Mouse (Mus musculus) megakaryocyte-erythroid progenitor cell, adult 5-6 weeks (primary cell): ENCODE measurements around the gene Chst5. TPM values are rescaled to one million over a fixed set of nuclear protein-coding genes. Genes with fewer than 3 reads are reported as not detected.
A peak's percentile ranks its signal among the peaks of the same experiment; 100 is the strongest.
"Not testable (repeated sequence)": the region's sequence is repeated elsewhere in the genome, so short reads cannot be mapped to it uniquely, and the experiment has no call there.

Experiments
- ATAC-seq: replicated peaks from 2 replicates; pipeline ENCODE4 v1.8.0; 2016; ENCODE audit warnings: mild to moderate bottlenecking, inconsistent platforms; ENCODE audit not compliant: severe bottlenecking, poor library complexity, low FRiP score, low TSS enrichment
- total RNA-seq, 2 experiments: library from RNA; stranded (forward) in 1 of 2; stranded (reverse) in 1 of 2; fragments of 200-1000, 215-1000 nt in 1 of 2; fragments of >200 nt in 1 of 2; fragmentation: Nextera tagmentation in 1 of 2; gene quantifications; 2 replicates each; pipeline ENCODE4 v1.2.3; 2014 to 2017

Gene Chst5
- total RNA-seq, 2 experiments from 2014 or later, result not detected

DNA sequence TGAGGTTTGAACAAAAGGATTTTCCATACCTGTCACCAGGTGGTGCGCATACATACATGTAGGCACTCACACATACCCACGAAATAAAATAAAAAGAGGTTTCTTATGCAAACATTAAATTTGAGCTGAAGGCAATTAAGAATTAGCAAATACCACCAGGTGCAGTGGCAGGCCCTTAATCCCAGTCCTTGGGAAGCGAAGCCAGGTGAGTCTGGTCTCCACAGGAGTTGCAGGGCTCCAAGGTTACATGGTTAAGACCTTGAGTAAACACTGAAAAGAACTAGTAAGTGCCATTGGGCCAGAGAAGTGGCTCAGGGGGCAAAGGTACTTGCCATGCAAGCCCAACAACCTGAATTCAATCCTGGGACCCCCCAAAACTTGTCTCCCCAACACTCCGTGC, 26.6 kb downstream of the Chst5 start:
- ATAC-seq, result no peak

DNA sequence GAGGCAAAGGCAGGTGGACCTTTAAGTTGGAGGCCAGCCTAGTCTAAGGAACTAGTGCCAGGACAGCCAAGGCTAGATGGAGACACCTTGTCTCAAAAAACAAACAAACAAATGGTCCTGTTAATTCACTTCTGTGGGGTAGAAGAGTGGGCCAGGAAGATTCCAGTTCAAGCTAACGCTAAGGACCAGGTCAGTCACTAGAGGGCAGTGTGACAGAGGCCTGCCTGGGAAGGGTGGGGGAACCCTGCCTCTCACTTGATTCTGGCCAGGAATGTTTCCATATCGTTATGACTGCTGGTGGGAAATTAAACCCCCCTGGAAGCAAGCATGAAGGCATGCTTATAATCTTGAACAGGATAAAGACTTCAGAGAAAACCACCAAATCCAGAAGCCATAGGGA, 28.7 kb downstream of the Chst5 start:
- ATAC-seq, result peak; percentile 80

DNA sequence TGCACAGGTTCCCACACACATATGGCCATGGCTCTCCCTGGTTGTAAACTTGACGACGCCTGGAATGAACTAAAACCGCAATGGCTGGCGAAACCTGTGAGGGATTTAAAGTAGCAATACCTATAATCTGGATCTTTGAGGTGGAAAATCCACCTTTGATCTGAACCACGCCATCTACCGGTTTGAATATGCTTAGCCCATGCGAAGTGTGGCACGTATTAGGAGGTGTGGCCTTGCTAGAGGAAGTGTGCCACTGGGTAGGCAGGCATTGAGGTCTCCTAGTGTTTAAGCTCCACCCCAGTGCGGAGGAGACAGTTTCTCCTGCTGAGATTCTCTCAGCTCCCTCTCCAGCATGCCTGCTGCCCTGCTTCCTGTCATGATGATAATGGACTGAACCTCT, 32.5 kb downstream of the Chst5 start:
- ATAC-seq, result no peak

DNA sequence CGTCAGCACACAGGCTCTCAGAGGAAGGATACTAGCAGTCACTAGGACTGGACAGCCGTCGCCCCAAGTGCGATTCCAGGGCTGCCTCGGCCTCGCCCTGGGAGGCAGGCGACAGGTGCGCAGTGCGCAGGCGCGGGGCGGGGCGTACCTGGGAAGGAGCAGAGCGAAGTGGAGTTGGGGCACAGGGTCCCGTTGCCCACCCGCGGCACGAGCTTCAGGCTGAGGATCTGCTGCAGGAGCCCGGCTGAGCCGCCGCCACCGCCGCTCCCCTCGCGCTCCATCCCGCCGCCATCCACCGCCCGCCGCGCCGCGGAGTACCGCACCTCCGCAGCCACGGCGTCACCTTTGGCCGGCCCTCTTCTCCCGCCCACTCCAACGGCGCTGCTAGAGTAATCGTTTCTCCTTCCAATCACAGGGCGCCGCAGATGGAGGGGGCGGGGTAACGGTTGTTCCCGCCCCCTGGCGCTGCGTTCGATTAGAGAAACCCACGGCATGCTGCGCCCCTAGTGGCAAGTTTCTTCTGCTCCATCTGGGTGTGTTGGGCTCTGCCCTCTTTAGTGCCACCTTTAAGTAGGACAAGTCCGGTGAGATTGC, 33.8 kb downstream of the Chst5 start, which contains the start of gene Tmem170:
Gene Tmem170 (minus strand): TSS at position 396 of the 594 bp plus-strand sequence.
- peak; percentile 98 for ATAC-seq

DNA sequence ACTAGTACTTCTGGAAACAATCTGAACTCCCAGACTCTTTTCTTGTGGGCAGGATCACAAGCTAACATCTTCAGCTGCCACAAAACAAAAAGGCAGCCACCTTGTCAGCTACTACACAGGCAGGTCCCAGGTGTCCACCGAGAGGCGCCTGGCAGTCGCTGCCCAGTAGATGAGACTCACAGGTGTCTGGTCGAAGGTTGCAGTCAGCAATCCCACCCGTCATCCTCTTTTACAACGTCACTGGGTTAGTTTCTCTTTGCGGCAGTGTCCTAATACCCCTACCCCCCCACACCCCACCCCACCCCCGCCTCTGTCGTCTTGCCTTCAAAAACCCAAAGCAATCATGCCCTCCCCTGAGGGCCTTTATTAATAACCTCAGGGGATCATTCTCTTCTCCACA, 34.5 kb downstream of the Chst5 start:
- ATAC-seq, result peak; percentile 6; the same call in 1 of the 2 replicates

DNA sequence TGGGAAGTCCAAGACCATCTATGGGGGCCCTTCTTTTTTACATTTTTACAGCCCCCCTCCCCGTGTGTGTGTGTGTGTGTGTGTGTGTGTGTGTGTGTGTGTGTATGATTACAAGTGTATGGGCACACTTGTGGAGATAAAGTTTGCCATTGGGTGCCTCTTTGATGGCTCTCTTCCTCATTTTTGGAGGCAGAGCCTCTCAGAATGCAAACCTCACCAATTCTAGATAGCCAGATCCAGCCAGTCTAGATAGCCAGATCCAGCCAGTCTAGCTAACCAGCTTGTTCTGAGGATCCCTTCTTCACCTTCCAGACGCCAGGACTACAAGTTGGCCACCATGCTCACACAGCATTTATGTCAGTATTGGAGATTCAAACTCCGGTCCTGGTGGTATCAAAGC, 39.0 kb downstream of the Chst5 start:
- no peak for ATAC-seq

DNA sequence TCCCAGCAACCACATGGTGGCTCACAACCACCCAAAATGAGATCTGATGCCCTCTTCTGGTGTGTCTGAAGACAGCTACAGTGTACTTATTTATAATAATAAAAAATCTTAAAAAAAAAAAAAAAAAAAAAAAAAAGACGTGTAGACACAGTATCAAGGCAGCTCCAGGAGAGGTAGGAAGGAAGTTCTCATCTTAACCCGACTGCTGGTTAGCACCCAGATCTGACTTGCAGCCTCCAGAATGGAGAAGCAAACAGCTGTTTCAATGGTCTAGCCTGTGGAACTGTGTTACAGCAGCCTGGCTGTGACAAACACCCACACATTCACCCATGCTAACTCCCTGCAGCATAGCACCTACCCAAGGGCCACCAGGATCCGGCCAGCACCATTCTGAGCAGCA, 39.9 kb downstream of the Chst5 start:
- ATAC-seq, result no peak

DNA sequence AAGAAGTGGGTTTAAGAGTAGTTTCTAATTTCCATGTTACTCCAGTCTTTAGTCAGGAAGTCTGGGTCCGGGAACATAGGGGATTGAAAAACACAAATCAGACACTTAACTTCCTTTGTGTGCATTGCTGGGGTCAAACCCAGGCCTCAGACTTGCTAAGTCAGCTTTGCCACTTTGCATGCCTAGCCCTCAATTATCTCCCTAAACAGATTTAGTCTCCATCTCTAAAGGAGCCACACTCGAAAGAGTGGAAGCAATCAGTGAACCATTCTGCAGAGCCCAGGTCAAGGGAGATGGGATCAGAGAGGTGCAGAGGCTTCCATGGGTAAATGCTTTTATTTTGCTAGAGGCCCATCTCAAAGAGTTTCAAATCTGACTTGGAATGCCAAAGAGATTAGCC, 41.6 kb downstream of the Chst5 start:
- no peak for ATAC-seq

DNA sequence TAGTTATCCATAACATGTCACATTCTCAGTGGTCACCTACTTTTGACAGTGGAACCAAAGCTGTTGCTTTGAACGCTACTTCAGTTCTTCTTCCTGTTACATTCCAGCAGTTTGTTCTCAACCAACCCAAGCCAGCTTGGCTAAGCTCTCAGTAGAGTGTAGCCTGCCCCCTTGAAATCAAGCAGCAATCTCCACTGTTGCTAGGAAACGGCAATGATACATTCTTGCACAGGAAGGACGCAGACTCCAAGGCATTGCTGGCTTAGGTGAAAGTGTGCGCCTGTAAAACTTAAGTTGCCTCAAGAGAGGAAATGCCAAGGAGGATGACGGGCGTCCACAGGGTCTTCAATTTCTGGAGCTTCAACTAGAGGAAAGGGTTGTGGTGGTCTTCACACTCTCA, 44.4 kb downstream of the Chst5 start:
- no peak for ATAC-seq

DNA sequence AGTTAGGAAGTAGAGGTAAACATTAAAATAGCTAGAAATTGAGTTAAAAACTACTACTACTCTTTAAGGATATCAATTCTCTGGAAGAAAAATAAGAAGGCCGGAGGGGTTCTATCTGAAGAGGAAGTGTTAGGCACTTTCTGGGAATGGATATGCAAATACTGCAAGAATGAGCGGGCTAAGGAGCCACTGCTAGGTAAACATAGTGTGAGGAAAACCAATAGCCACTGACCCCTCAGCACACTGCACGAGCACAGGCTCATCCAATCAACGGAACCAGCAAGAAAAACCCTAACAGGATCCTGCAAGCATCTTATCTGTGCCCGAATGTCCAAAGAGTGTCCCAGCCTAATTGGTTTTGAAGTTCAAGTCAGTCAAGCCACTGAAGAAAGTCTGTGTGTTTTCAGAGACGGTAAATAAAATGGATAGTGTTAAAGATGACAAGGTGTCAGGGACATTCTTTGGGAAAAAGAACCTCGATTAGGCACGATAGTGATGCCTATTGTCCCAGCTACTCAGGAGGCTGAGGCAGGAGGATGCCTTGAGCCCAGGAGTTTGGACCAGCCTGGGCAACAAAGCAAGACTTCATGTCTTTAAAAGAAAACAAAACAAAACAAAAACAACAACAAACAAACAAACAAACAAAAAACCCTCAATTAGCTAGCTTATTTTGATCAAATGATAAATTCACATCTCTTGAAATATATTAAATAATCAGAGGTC, 45.0 kb downstream of the Chst5 start:
- ATAC-seq, result no peak; the same call in 1 of the 2 replicates

DNA sequence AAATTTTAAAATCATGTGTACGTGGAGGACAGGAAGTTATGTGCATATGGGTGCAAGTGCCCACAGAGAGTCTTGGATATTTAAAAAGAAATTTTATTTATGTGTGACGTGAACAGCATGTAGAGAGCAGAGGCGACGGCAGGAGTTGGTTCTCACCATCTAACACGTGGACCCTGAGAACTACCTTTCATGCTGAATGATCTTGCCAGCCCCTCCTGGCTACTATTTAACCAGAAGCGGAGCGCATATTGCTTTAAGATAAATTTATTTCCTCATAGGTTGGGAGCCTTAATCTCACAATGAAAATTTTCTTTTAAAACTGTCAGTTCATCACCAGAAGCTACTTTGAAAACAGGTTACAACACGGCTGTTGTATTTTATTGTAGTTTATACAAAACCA, 45.6 kb downstream of the Chst5 start:
- ATAC-seq, result no peak

DNA sequence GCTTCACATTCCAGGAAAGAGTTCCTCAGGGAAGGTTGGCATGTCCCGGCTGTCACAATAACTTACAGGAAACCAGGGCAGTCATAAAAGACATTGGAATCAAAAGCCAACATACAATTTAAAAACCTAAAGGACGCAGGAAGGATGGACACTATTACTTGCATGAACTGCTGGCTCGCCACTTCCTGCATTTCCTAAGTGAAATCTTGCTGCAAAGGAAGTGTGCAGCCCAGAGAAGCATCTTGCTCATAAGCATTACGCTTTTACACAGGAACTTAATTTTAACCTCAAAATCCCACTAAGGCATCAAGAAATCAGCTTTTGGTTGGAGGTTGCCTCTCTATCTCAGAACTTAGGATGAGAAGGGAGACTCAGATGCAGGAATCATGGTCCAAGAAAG, 47.0 kb downstream of the Chst5 start:
- ATAC-seq, result no peak

DNA sequence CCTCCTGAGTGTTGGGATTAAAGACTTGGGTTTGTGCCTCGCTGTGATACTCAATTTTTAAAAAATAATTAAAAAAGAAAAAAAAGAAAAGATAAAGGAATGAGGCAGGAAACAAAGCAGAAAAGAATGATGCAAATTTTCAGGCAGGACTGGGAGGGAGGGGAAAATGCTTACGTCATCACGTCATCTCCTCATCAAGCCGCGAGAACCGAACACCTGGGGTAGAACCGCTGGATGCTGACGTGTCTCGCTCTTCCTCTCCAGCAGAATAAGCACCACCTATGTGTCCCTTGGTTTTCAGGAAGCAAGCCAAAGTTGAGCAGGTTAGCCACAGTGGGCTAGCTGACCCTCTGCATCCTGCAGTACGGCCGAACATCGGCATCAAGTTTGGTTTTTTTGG, 54.3 kb downstream of the Chst5 start:
- ATAC-seq, result no peak

DNA sequence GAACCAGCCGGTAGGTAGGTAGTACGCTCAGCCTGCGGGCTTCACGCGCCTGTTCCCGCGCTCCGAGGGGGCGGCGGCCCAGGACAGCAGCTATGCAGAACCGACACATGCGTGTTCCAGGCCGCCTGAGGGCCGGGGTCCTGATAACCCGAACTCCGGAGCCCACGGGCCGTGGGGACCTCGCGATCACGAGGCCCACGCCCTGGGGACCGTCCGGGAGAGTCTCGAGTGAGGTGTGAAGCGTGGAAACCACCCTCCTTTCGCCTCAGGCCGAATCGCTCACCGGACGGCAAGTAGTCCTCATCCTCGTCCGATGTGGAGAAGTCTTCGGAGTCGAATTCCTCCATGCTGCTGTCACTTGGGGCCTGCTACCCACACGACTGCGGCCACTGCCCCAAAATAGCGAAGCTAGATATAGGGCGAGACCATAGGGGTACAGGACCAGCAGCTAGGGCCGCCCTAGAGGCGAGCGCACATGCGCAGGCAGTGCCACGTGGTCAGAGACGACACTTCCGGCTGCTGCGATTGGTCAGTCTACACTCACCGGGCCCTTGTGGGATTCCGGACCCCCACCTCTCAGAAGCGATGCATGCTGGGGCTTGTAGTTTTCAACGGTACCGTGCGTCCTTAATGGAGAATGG, 56.3 kb downstream of the Chst5 start, which contains the start of gene Cfdp1:
Gene Cfdp1 (minus strand): TSS at position 431 of the 641 bp plus-strand sequence.
- ATAC-seq, result peak; percentile 98

DNA sequence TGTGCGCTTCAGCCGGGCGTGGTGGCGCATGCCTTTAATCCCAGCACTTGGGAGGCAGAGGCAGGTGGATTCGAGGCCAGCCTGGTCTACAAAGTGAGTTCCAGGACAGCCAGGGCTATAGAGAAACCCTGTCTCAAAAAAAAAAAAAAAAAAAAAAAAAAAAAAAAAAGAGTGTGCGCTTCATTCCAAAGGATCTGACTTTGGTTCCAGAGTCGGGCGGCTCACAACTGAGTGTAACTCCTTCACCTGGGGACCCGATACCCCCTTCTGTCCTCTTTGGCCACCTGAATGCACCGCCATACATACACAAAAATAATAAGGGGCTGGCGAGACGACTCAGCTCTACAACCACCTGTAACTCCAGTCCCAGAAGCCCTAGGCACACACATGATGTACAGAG, 57.0 kb downstream of the Chst5 start:
- ATAC-seq, result not testable (repeated sequence)

DNA sequence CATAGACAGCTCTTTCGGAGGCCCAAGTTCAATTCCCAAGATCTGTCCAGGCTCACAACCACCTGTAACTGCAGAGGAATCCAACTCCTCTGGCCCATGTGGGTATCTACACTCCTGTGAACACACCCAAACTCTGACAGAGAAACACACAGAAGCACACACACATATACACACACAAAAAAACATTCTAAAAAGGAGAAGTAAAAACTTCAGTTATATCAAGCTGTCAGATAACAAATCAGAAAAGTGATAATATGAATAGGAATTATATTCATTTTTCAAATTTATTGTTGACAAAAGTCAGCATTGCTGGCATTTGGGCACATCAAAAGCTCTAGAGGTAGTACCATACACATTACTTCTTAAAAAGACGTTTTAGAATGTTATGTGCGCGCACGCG, 63.5 kb downstream of the Chst5 start:
- ATAC-seq, result no peak

Other genes with a start within 250 kb of the Chst5 start
- not detected in 2 replicates for gene Ctrb1, start 219.4 kb downstream of the Chst5 start, total RNA-seq (2014; fragmentation: Nextera tagmentation)
- not detected in 2 replicates for gene Ctrb1, start 219.4 kb downstream of the Chst5 start, total RNA-seq (2017)
- 0.17 TPM in 1 of 2 replicates, not detected in the other for gene Bcar1, start 166.6 kb downstream of the Chst5 start, total RNA-seq (2014; fragmentation: Nextera tagmentation)
- not detected in 2 replicates for gene Bcar1, start 166.6 kb downstream of the Chst5 start, total RNA-seq (2017)
- gene Cfdp1, start 56.2 kb downstream of the Chst5 start, total RNA-seq (2014; fragmentation: Nextera tagmentation), result 159 and 214 TPM in 2 replicates
- 339 and 404 TPM in 2 replicates for gene Cfdp1, start 56.2 kb downstream of the Chst5 start, total RNA-seq (2017)
- gene Tmem170, start 33.7 kb downstream of the Chst5 start, total RNA-seq (2014; fragmentation: Nextera tagmentation), result 4.4 and 5.0 TPM in 2 replicates
- gene Tmem170, start 33.7 kb downstream of the Chst5 start, total RNA-seq (2017), result 3.7 and 4.3 TPM in 2 replicates
- 2.5 and 3.9 TPM in 2 replicates for gene Tmem231, start 23.4 kb upstream of the Chst5 start, total RNA-seq (2014; fragmentation: Nextera tagmentation)
- 1.6 and 2.1 TPM in 2 replicates for gene Tmem231, start 23.4 kb upstream of the Chst5 start, total RNA-seq (2017)
- 42.6 and 55.5 TPM in 2 replicates for gene Gabarapl2, start 30.3 kb upstream of the Chst5 start, total RNA-seq (2014; fragmentation: Nextera tagmentation)
- gene Gabarapl2, start 30.3 kb upstream of the Chst5 start, total RNA-seq (2017), result 29.1 and 32.9 TPM in 2 replicates
- 14.0 and 23.7 TPM in 2 replicates for gene Adat1, start 81.9 kb upstream of the Chst5 start, total RNA-seq (2014; fragmentation: Nextera tagmentation)
- gene Adat1, start 81.9 kb upstream of the Chst5 start, total RNA-seq (2017), result 6.7 and 7.2 TPM in 2 replicates
- 164 and 171 TPM in 2 replicates for gene Kars, start 100.9 kb upstream of the Chst5 start, total RNA-seq (2014; fragmentation: Nextera tagmentation)
- 220 and 274 TPM in 2 replicates for gene Kars, start 100.9 kb upstream of the Chst5 start, total RNA-seq (2017)
- 11.3 and 12.0 TPM in 2 replicates for gene Terf2ip, start 101.0 kb upstream of the Chst5 start, total RNA-seq (2014; fragmentation: Nextera tagmentation)
- 14.5 and 16.8 TPM in 2 replicates for gene Terf2ip, start 101.0 kb upstream of the Chst5 start, total RNA-seq (2017)
- not detected in 2 replicates for gene Gm6793, start 104.6 kb upstream of the Chst5 start, total RNA-seq (2014; fragmentation: Nextera tagmentation)
- gene Gm6793, start 104.6 kb upstream of the Chst5 start, total RNA-seq (2017), result not detected in 2 replicates